Mouse (Mus musculus): ENCODE data around the gene Adss. TPM values are rescaled to one million over a fixed set of nuclear protein-coding genes. Genes with fewer than 3 reads are reported as not detected.

Gene Adss
- polyA plus RNA-seq, 1 experiment from 2014 or later = 42.3 TPM

DNA sequence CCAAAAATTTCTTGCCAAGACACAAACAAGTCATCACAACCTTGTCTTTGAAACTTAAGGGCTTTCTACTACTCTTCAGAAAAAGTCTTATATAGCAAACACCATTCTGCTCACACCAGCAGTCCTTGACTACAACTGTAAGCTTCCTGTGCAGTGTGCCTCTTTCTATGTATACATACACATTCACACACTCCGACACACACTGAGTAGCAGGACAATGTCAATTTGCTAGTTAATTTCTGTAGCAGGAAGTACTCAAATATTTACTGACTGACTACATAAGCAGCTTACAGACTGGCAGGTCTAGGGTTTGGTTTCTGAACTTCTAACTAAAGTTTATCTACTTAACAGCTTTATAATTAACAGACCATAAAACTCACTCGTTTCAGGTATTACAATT, 18.9 kb downstream of the Adss start:
- Histone ChIP-seq H3K4me1 (ENCODE audit: control insufficient read depth, insufficient read depth, low read length) (no peaks in the 10 kb centered on the region), H3K36me3 (ENCODE audit: control insufficient read depth, insufficient read depth, low read length) (peaks cover 8% of the 10 kb centered on the region), H3K4me3 (ENCODE audit: low read length) (no peak overlapping the region), H3K27ac (ENCODE audit: low read length) (no peak overlapping the region), H3K4me2 (ENCODE audit: low read depth, low read length) (no peak overlapping the region), H3K27me3 (replicated peaks; ENCODE audit: control insufficient read depth, insufficient read depth, low read length) (no peaks in the 10 kb centered on the region), H3K9ac (ENCODE audit: low read depth, low read length) (no peak overlapping the region), H3K9me3 (ENCODE audit: control insufficient read depth, low read length) (no peaks in the 10 kb centered on the region)
- ATAC-seq = peak; percentile 46
- WGBS = 47% methylated on average over 2 of the region's 2 CpGs

DNA sequence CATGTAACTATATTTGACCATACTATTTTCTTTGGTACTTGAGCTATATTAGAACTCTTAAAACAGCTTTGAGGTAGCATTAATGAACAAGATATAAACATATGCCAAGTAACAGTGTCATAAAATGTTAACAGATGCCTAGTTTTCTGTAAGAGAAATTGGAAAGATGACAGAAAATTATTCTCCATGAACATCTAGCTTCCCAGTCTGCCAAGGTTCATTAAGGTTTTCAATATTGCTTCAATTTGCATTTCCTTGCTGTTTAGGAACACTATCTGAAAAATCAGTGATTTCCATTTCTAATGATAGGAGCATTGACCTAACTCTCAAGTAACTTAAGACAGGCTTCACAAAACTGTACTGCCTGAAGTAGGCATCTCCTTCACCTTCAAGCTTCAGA, 27.4 kb downstream of the Adss start:
- Histone ChIP-seq H3K36me3 (ENCODE audit: control insufficient read depth, insufficient read depth, low read length) (peaks cover 18% of the 10 kb centered on the region; the same call in 1 of the 2 replicates), H3K9ac (ENCODE audit: low read depth, low read length) (no peak overlapping the region)

DNA sequence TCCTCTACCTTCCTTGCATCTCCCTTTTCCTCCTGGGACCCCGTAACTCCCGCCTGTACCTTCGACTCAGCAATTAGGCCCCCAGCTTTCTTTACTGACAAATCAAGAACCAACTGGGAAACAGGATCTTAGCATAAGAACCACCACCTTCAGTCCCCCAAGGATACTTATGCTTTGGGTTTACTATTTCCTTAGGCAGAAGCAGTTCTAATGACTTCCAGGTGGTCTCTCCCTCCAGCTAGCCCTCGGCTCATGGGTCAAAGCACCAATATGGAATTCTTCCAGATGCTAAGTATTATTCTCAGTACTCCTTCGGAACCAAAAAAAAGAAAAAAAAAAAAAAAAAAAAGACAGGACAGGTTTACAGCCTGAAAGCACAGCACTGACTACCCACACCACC, 39.1 kb downstream of the Adss start:
- H3K36me3 ChIP-seq (ENCODE audit: control insufficient read depth, insufficient read depth, low read length) = no peaks in the 10 kb centered on the region
- H3K4me1 ChIP-seq (ENCODE audit: control insufficient read depth, insufficient read depth, low read length) = no peaks in the 10 kb centered on the region
- no peak overlapping the region for H3K9ac ChIP-seq (ENCODE audit: low read depth, low read length)
- H3K4me3 ChIP-seq (ENCODE audit: low read length) = no peak overlapping the region
- no peak for ATAC-seq
- no peaks in the 10 kb centered on the region for H3K27me3 ChIP-seq (replicated peaks; ENCODE audit: control insufficient read depth, insufficient read depth, low read length)
- no peak overlapping the region for H3K27ac ChIP-seq (ENCODE audit: low read length)
- no peaks in the 10 kb centered on the region for H3K9me3 ChIP-seq (ENCODE audit: control insufficient read depth, low read length)
- 92% methylated on average over 5 of the region's 5 CpGs for WGBS
- H3K4me2 ChIP-seq (ENCODE audit: low read depth, low read length) = no peak overlapping the region

More for the DNA sequence above, 27.4 kb downstream of the Adss start:
- no peak overlapping the region for H3K4me3 ChIP-seq (ENCODE audit: low read length)
- no peaks in the 10 kb centered on the region for H3K9me3 ChIP-seq (ENCODE audit: control insufficient read depth, low read length)
- ATAC-seq = no peak
- H3K27me3 ChIP-seq (replicated peaks; ENCODE audit: control insufficient read depth, insufficient read depth, low read length) = no peaks in the 10 kb centered on the region
- no peak overlapping the region for H3K4me2 ChIP-seq (ENCODE audit: low read depth, low read length)
- no peaks in the 10 kb centered on the region for H3K4me1 ChIP-seq (ENCODE audit: control insufficient read depth, insufficient read depth, low read length)
- no peak overlapping the region for H3K27ac ChIP-seq (ENCODE audit: low read length)

DNA sequence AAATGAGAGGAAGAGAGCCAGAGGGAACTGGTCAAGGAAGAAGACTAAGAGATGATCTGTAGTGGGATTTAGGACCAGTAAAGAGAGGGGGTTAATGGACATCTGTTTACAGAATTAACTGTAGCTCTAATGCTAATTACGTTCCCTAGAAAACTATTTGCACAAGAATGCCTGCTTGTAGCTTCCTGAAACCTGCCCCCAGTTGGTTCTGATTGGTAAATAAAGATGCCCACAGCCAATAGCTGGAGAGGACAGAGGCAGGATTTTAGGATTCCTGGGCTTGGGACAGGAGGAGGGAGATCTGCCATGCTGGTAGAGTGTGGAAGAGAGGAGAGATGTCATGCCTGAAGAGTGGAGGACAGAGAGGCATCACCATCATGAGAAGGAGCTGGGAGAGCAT, 42.8 kb downstream of the Adss start:
- no peak overlapping the region for H3K27ac ChIP-seq (ENCODE audit: low read length)
- H3K9ac ChIP-seq (ENCODE audit: low read depth, low read length) = no peak overlapping the region
- no peaks in the 10 kb centered on the region for H3K36me3 ChIP-seq (ENCODE audit: control insufficient read depth, insufficient read depth, low read length)
- no peak for ATAC-seq
- no peaks in the 10 kb centered on the region for H3K4me1 ChIP-seq (ENCODE audit: control insufficient read depth, insufficient read depth, low read length)
- H3K4me3 ChIP-seq (ENCODE audit: low read length) = no peak overlapping the region
- WGBS = 44% methylated on average over 1 of the region's 1 CpGs
- H3K4me2 ChIP-seq (ENCODE audit: low read depth, low read length) = no peak overlapping the region
- no peaks in the 10 kb centered on the region for H3K27me3 ChIP-seq (replicated peaks; ENCODE audit: control insufficient read depth, insufficient read depth, low read length)
- H3K9me3 ChIP-seq (ENCODE audit: control insufficient read depth, low read length) = peaks cover 23% of the 10 kb centered on the region

DNA sequence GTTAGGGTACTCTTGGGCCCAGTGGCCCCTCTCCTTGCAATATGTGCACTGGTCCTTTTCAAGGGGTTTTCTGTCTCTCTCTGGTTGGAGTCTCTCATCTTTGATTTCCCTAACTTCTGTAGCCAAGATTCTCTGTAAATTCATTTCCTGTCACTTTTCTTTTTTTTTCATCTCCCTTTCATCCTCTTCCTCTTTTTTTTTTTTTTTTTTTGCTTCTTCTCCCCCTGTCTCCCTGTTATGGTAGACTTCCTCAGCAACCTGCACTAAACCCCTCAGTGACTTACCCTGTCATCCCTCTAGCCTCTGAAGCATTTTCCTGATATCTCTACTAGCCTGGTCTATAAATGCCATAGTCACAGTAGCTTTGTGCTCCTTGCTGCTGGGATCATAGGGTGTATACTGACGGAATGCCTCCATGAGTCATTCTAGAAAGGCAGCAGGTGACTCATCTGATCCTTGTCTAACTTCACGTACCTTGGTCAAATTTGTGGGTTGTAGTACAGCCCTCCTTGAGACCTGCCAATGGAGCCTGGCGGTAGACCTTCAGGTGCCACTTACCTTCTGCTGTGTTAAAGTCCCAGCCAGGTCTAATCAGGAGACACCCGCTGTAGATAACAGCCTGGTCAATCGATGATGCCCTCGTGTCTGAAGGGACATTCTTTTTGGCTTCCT, 48.3 kb downstream of the Adss start:
- H3K4me1 ChIP-seq (ENCODE audit: control insufficient read depth, insufficient read depth, low read length) = no peaks in the 10 kb centered on the region
- no peak for ATAC-seq
- H3K36me3 ChIP-seq (ENCODE audit: control insufficient read depth, insufficient read depth, low read length) = no peaks in the 10 kb centered on the region
- H3K27me3 ChIP-seq (replicated peaks; ENCODE audit: control insufficient read depth, insufficient read depth, low read length) = no peaks in the 10 kb centered on the region
- peaks cover 23% of the 10 kb centered on the region for H3K9me3 ChIP-seq (ENCODE audit: control insufficient read depth, low read length)
- no peak overlapping the region for H3K9ac ChIP-seq (ENCODE audit: low read depth, low read length)
- WGBS = 92% methylated on average over 6 of the region's 6 CpGs
- H3K4me2 ChIP-seq (ENCODE audit: low read depth, low read length) = no peak overlapping the region
- H3K4me3 ChIP-seq (ENCODE audit: low read length) = no peak overlapping the region
- no peak overlapping the region for H3K27ac ChIP-seq (ENCODE audit: low read length)

DNA sequence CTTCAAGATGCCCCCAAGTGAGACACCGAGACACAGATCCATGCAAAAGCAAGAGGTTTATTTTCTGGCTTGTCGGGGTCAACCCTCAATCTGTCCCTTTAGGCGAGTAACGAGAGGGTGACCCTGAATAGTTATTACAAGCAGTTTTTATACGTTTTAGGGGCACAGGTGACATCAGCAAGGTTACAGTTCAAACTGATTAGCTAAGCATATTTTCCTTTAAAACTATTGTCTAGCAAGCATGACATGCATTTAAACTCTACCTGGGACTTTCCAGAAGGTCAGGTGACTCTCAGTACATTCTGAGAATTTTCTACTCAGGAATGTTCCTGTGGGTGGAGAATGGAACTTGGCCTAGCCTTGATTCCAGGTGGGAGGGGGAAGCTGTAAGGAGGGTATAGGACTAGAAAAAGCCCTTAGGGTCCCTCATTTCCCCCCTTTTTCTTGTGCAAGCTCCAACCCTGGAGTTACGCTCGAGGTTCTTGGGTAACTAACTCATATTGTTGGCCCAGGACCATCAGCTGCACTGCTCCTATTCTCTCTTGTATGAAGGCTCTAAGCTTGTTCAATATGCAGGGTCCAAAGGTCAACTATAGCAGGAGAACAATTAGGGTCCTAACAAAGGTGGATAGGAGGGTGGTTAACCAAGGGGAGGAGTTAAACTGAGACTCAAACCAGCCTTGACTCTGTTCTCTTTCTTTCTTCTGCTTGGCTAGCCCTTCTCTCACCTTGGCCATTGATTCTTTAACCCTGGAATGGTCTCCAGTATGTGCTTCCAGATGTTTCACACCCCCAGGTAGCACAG, 51.6 kb downstream of the Adss start:
- no peak overlapping the region for H3K4me3 ChIP-seq (ENCODE audit: low read length)
- no peaks in the 10 kb centered on the region for H3K27me3 ChIP-seq (replicated peaks; ENCODE audit: control insufficient read depth, insufficient read depth, low read length)
- no peak overlapping the region; the same call in 1 of the 2 replicates for H3K27ac ChIP-seq (ENCODE audit: low read length)
- 77% methylated on average over 7 of the region's 7 CpGs for WGBS
- H3K9me3 ChIP-seq (ENCODE audit: control insufficient read depth, low read length) = 0 out of 2 replicates have a peak, but pooled peaks cover 7% of the 10 kb centered on the region
- peak; percentile 73 for ATAC-seq
- no peak overlapping the region for H3K4me2 ChIP-seq (ENCODE audit: low read depth, low read length)
- no peaks in the 10 kb centered on the region for H3K36me3 ChIP-seq (ENCODE audit: control insufficient read depth, insufficient read depth, low read length)
- no peak overlapping the region for H3K9ac ChIP-seq (ENCODE audit: low read depth, low read length)
- H3K4me1 ChIP-seq (ENCODE audit: control insufficient read depth, insufficient read depth, low read length) = no peaks in the 10 kb centered on the region

DNA sequence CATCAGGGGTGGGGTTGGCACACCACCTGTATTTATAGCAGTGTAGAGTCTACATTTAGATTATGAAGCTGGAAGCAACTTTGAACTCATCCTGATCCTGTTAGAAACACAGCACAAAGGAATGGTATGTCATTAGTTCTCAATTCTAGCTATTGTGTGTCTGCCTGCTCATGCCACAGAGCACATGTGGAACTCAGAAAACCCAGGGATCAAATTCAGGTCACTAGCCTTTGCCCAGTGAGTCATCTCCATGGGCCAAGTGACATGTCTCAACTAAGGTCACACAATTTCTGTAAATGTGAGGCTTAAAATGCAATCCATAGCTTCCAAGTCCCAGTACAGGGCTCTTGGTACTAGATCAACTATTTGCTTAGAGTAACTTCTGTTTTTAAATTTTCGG, 54.2 kb downstream of the Adss start:
- ATAC-seq = no peak
- Histone ChIP-seq H3K4me1 (ENCODE audit: control insufficient read depth, insufficient read depth, low read length) (no peaks in the 10 kb centered on the region), H3K27ac (ENCODE audit: low read length) (no peak overlapping the region), H3K9ac (ENCODE audit: low read depth, low read length) (no peak overlapping the region), H3K27me3 (replicated peaks; ENCODE audit: control insufficient read depth, insufficient read depth, low read length) (no peaks in the 10 kb centered on the region), H3K36me3 (ENCODE audit: control insufficient read depth, insufficient read depth, low read length) (no peaks in the 10 kb centered on the region), H3K4me2 (ENCODE audit: low read depth, low read length) (no peak overlapping the region), H3K9me3 (ENCODE audit: control insufficient read depth, low read length) (no peaks in the 10 kb centered on the region), H3K4me3 (ENCODE audit: low read length) (no peak overlapping the region)
- 82% methylated on average over 1 of the region's 1 CpGs for WGBS

DNA sequence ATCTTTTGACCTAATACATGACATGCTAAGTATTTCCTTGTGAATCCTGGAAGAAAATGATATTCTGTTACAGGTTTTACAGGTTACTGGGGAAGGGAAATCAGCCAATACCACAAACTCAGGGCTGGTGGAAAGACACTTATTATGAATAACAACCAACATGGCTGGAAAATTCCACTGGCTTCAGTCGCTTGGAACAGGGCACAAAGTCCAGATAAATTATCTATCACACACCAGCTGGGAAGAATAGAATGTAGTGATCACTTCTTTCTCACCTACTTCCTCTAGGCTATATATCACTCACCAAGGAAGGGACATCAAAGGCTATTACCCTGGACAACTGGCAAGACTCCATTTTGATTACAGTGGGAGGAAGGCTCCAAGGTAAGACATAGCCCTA, 55.6 kb downstream of the Adss start:
- ATAC-seq = peak; percentile 37; the same call in 1 of the 2 replicates
- Histone ChIP-seq H3K4me2 (ENCODE audit: low read depth, low read length) (no peak overlapping the region), H3K9ac (ENCODE audit: low read depth, low read length) (no peak overlapping the region), H3K4me3 (ENCODE audit: low read length) (no peak overlapping the region), H3K9me3 (ENCODE audit: control insufficient read depth, low read length) (no peaks in the 10 kb centered on the region), H3K27me3 (replicated peaks; ENCODE audit: control insufficient read depth, insufficient read depth, low read length) (no peaks in the 10 kb centered on the region), H3K4me1 (ENCODE audit: control insufficient read depth, insufficient read depth, low read length) (no peaks in the 10 kb centered on the region), H3K27ac (ENCODE audit: low read length) (no peak overlapping the region), H3K36me3 (ENCODE audit: control insufficient read depth, insufficient read depth, low read length) (no peaks in the 10 kb centered on the region)
- WGBS = 45% methylated on average over 1 of the region's 1 CpGs

DNA sequence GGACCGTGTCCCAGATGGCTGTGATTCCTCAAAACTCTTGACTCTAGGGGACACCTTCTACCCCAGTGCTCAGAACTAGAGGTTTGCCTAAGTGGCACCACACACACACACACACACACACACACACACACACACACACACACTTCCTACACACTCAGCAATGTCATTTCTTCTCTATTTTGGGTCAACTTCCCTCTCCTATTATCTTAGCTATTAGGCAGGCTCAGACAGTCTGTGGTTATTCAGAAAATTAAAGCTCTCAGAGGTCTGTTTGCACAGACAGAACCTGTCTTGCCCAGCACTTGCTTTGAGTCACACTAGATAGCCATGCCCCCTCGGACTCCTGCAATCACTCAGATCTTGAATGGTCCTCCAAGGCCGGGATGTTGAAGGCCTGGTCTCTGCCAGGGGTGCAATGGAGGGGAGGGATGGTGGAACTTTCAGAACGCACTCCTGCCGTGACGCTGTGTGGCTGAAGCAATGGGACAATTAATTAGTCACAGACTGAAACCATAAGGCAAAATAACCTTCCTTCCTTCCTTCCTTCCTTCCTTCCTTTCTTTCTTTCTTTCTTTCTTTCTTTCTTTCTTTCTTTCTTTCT, 58.7 kb downstream of the Adss start:
- 41% methylated on average over 6 of the region's 6 CpGs for WGBS

More for the DNA sequence above, 58.7 kb downstream of the Adss start:
- no peak overlapping the region for H3K27ac ChIP-seq (ENCODE audit: low read length)
- no peak overlapping the region for H3K9ac ChIP-seq (ENCODE audit: low read depth, low read length)
- no peaks in the 10 kb centered on the region for H3K27me3 ChIP-seq (replicated peaks; ENCODE audit: control insufficient read depth, insufficient read depth, low read length)
- no peaks in the 10 kb centered on the region for H3K9me3 ChIP-seq (ENCODE audit: control insufficient read depth, low read length)
- no peak overlapping the region for H3K4me2 ChIP-seq (ENCODE audit: low read depth, low read length)
- ATAC-seq = no peak
- no peak overlapping the region for H3K4me3 ChIP-seq (ENCODE audit: low read length)
- no peaks in the 10 kb centered on the region for H3K4me1 ChIP-seq (ENCODE audit: control insufficient read depth, insufficient read depth, low read length)
- H3K36me3 ChIP-seq (ENCODE audit: control insufficient read depth, insufficient read depth, low read length) = no peaks in the 10 kb centered on the region
